17 mouse cellular contexts compared by ENCODE assay signal in genomic region chr11:4861816-4862604, GRCm38 (mm10). TPM values are rescaled to one million over a fixed set of nuclear protein-coding genes. Genes with fewer than 3 reads are reported as not detected.
DNase-seq lines count a peak whose midpoint lies in the region; ATAC-seq lines count a peak whose summit lies in the region.
"Had no signal": no experiment of that assay in that cellular context is flagged by ENCODE, and none has a peak within 500 bp of the region (broad histone marks: within the 10 kb centered on the region; RNA-seq: fewer than 3 reads in every experiment).

No protein-coding gene starts in this region.

- no peaks in the 10 kb centered on the region for H3K36me3 ChIP-seq in midbrain, embryonic 15.5 days (replicated peaks)
- H3K36me3 ChIP-seq in midbrain, embryonic 11.5 days (ENCODE audit: control insufficient read depth, insufficient read depth, low read length), result no peaks in the 10 kb centered on the region
- H3K36me3 ChIP-seq in embryonic facial prominence, embryonic 15.5 days, result no peaks in the 10 kb centered on the region
- H3K36me3 ChIP-seq: heart, embryonic 12.5 days; neural tube, embryonic 12.5 days had no signal

- no peak for ATAC-seq in midbrain, embryonic 15.5 days (replicated peaks)
- ATAC-seq in midbrain, embryonic 11.5 days (ENCODE audit: low FRiP score), result no peak
- ATAC-seq in embryonic facial prominence, embryonic 15.5 days (ENCODE audit: insufficient number of reproducible peaks, low FRiP score, low TSS enrichment, low read depth), result no peak
- no peak for ATAC-seq in erythroid progenitor cell, adult 5-6 weeks (replicated peaks; ENCODE audit: low FRiP score, poor library complexity, severe bottlenecking)
- ATAC-seq: Patski had no signal

- H3K9me3 ChIP-seq in midbrain, embryonic 15.5 days, result no peaks in the 10 kb centered on the region
- no peaks in the 10 kb centered on the region for H3K9me3 ChIP-seq in midbrain, embryonic 11.5 days (ENCODE audit: control insufficient read depth, low read length)
- H3K9me3 ChIP-seq in embryonic facial prominence, embryonic 15.5 days (replicated peaks), result no peaks in the 10 kb centered on the region
- H3K9me3 ChIP-seq: heart, embryonic 12.5 days; neural tube, embryonic 12.5 days had no signal

- no peak for DNase-seq in midbrain, embryonic 11.5 days (ENCODE audit: low spot score, missing footprints)
- DNase-seq in ZHBTc4 (ENCODE audit: low read depth, low spot score), result peak; percentile 55
- no peak for DNase-seq in layer of hippocampus, adult 8-10 months (ENCODE audit: low spot score in 2 of 2)
- DNase-seq in gastrocnemius, postnatal 10 days, result no peak
- DNase-seq: cerebellum, adult 11-12 months; cerebellum, postnatal 36 days; gastrocnemius, postnatal 25 days; lung, postnatal 14 days; right cerebral cortex, postnatal 25 days; thymus, adult 2 months had no signal

- H3K4me1 ChIP-seq in midbrain, embryonic 15.5 days, result no peaks in the 10 kb centered on the region
- H3K4me1 ChIP-seq in midbrain, embryonic 11.5 days (ENCODE audit: control insufficient read depth, insufficient read depth, low read length), result no peaks in the 10 kb centered on the region
- H3K4me1 ChIP-seq in embryonic facial prominence, embryonic 15.5 days, result peaks cover 11% of the 10 kb centered on the region
- H3K4me1 ChIP-seq: neural tube, embryonic 12.5 days had no signal

- no peak overlapping the region for H3K4me2 ChIP-seq in midbrain, embryonic 15.5 days
- no peak overlapping the region for H3K4me2 ChIP-seq in midbrain, embryonic 11.5 days
- H3K4me2 ChIP-seq in embryonic facial prominence, embryonic 15.5 days (replicated peaks), result peak overlapping the region; percentile 25
- H3K4me2 ChIP-seq: heart, embryonic 12.5 days; neural tube, embryonic 12.5 days had no signal

- H3K9ac ChIP-seq in midbrain, embryonic 15.5 days, result no peak overlapping the region
- H3K9ac ChIP-seq in midbrain, embryonic 11.5 days (ENCODE audit: low read length), result no peak overlapping the region
- 0 out of 2 replicates have a peak overlapping the region, but pooled peaks have one; percentile 5 for H3K9ac ChIP-seq in embryonic facial prominence, embryonic 15.5 days
- H3K9ac ChIP-seq: heart, embryonic 12.5 days; liver, embryonic 14.5 days; neural tube, embryonic 12.5 days had no signal

- H3K4me3 ChIP-seq in midbrain, embryonic 15.5 days, result no peak overlapping the region
- no peak overlapping the region for H3K4me3 ChIP-seq in midbrain, embryonic 11.5 days (ENCODE audit: low read depth, low read length)
- H3K4me3 ChIP-seq in embryonic facial prominence, embryonic 15.5 days (replicated peaks), result no peak overlapping the region
- H3K4me3 ChIP-seq: heart, embryonic 12.5 days; neural tube, embryonic 12.5 days had no signal

- H3K27me3 ChIP-seq in midbrain, embryonic 15.5 days (replicated peaks), result no peaks in the 10 kb centered on the region
- no peaks in the 10 kb centered on the region for H3K27me3 ChIP-seq in midbrain, embryonic 11.5 days (ENCODE audit: control insufficient read depth, insufficient read depth, low read length)
- H3K27me3 ChIP-seq in embryonic facial prominence, embryonic 15.5 days, result no peaks in the 10 kb centered on the region
- H3K27me3 ChIP-seq: heart, embryonic 12.5 days; neural tube, embryonic 12.5 days; Patski had no signal

- 0 out of 2 replicates have a peak overlapping the region, but pooled peaks have one; percentile 29 for H3K27ac ChIP-seq in midbrain, embryonic 15.5 days
- H3K27ac ChIP-seq in midbrain, embryonic 11.5 days (ENCODE audit: low read depth, low read length), result no peak overlapping the region
- H3K27ac ChIP-seq in embryonic facial prominence, embryonic 15.5 days (replicated peaks), result peak overlapping the region; percentile 67
- H3K27ac ChIP-seq: liver, embryonic 14.5 days; neural tube, embryonic 12.5 days had no signal

- WGBS in midbrain, embryonic 15.5 days, result 51% methylated on average over 11 of the region's 11 CpGs
- 60% methylated on average over 11 of the region's 11 CpGs for WGBS in midbrain, embryonic 11.5 days
- 9% methylated on average over 11 of the region's 11 CpGs for WGBS in embryonic facial prominence, embryonic 15.5 days

RNA-seq across cellular contexts. Expression of gene Nipsnap1, which starts 11.7 kb away (rescaled TPM):
- 150 and 152 TPM in 2 replicates for polyA plus RNA-seq in midbrain, embryonic 15.5 days (2015; fragmentation: Nextera tagmentation; extraction: Ambion mirVana)
- polyA plus RNA-seq in midbrain, embryonic 11.5 days (2014; fragmentation: Nextera tagmentation; extraction: Ambion mirVana), result 75.4 and 79.1 TPM in 2 replicates
- polyA plus RNA-seq in embryonic facial prominence, embryonic 15.5 days (2015; fragmentation: Nextera tagmentation; extraction: Ambion mirVana), result 39.0 and 41.3 TPM in 2 replicates
- total RNA-seq in layer of hippocampus, adult 8-10 months (2022), result 100 to 1,000 TPM in 1 of 4 experiments, 10 to 100 TPM in 3; 89.8 to 108 (median 95.7) TPM
- total RNA-seq in gastrocnemius, postnatal 10 days (2021), result 1 to 10 TPM; 1.7 to 2.7 TPM
- not detected in 2 replicates for total RNA-seq in erythroid progenitor cell, adult 5-6 weeks (2015; ENCODE audit: low replicate concordance)
- total RNA-seq in erythroid progenitor cell, adult 5-6 weeks (2017; ENCODE audit: low replicate concordance), result 1.3 and 12.7 TPM in 2 replicates

RNA-seq across cellular contexts. Expression of gene Nf2, which starts 12.7 kb away (rescaled TPM):
- 63.6 and 66.8 TPM in 2 replicates for polyA plus RNA-seq in midbrain, embryonic 15.5 days (2015; fragmentation: Nextera tagmentation; extraction: Ambion mirVana)
- polyA plus RNA-seq in midbrain, embryonic 11.5 days (2014; fragmentation: Nextera tagmentation; extraction: Ambion mirVana), result 46.9 and 51.0 TPM in 2 replicates
- polyA plus RNA-seq in embryonic facial prominence, embryonic 15.5 days (2015; fragmentation: Nextera tagmentation; extraction: Ambion mirVana), result 47.1 and 50.7 TPM in 2 replicates
- total RNA-seq in layer of hippocampus, adult 8-10 months (2022), result 10 to 100 TPM; 88.0 to 96.1 (median 90.3) TPM
- total RNA-seq in gastrocnemius, postnatal 10 days (2021), result 10 to 100 TPM; 46.2 TPM
- 7.2 and 7.5 TPM in 2 replicates for total RNA-seq in erythroid progenitor cell, adult 5-6 weeks (2015; ENCODE audit: low replicate concordance)
- total RNA-seq in erythroid progenitor cell, adult 5-6 weeks (2017; ENCODE audit: low replicate concordance), result 18.2 and 19.0 TPM in 2 replicates

RNA-seq across cellular contexts. Expression of gene Thoc5, which starts 33.1 kb away (rescaled TPM):
- polyA plus RNA-seq in midbrain, embryonic 15.5 days (2015; fragmentation: Nextera tagmentation; extraction: Ambion mirVana), result 58.2 and 59.7 TPM in 2 replicates
- 61.2 and 65.5 TPM in 2 replicates for polyA plus RNA-seq in midbrain, embryonic 11.5 days (2014; fragmentation: Nextera tagmentation; extraction: Ambion mirVana)
- polyA plus RNA-seq in embryonic facial prominence, embryonic 15.5 days (2015; fragmentation: Nextera tagmentation; extraction: Ambion mirVana), result 29.4 and 33.7 TPM in 2 replicates
- 10 to 100 TPM; 38.6 to 43.8 (median 41.4) TPM for total RNA-seq in layer of hippocampus, adult 8-10 months (2022)
- 10 to 100 TPM; 14.9 to 17.7 TPM for total RNA-seq in gastrocnemius, postnatal 10 days (2021)
- total RNA-seq in erythroid progenitor cell, adult 5-6 weeks (2015; ENCODE audit: low replicate concordance), result 3.6 and 4.6 TPM in 2 replicates
- 8.3 and 12.7 TPM in 2 replicates for total RNA-seq in erythroid progenitor cell, adult 5-6 weeks (2017; ENCODE audit: low replicate concordance)

Comparison
In these comparisons a context has a peak if more than half of its experiments do, and no peak if none do; other contexts are left out.
1. RNA of gene Nipsnap1, which starts 11.7 kb away (total RNA-seq): 89.8 to 108 TPM in layer of hippocampus, adult 8-10 months; 1.3 to 12.7 TPM in erythroid progenitor cell, adult 5-6 weeks and 1.7 to 2.7 TPM in gastrocnemius, postnatal 10 days; every median in the first group is over 4 times any median in the second.